Mouse (Mus musculus) brain, embryonic 14.5 days (tissue): ENCODE measurements around the gene Ociad2.

ENCODE experiments used
- CTCF ChIP-seq: fragments of 200-500 bp; IDR thresholded peaks from 2 replicates; pipeline ENCODE4 v1.5.1; 2012; ENCODE audit warnings: inconsistent platforms, mild to moderate bottlenecking, moderate library complexity, borderline replicate concordance; ENCODE audit not compliant: insufficient read depth, insufficient read length; ENCODE audit errors: extremely low read depth
- POLR2A ChIP-seq: fragments of 200-500 bp; IDR thresholded peaks from 2 replicates; pipeline ENCODE4 v1.6.1; 2012; ENCODE audit warnings: mild to moderate bottlenecking, inconsistent platforms, borderline replicate concordance; ENCODE audit not compliant: poor library complexity, insufficient read depth, insufficient read length, severe bottlenecking; ENCODE audit errors: extremely low read depth

- TF ChIP-seq POLR2A (no peak), CTCF (no peak)
These were observed 40.7 kb upstream of the Ociad2 start for GRCm38 (mm10) chr5:73381510-73381909.
